Mouse (Mus musculus): ENCODE measurements at regions not wholly inside any gene's neighbourhood (a gene's known extent, or its start where the extent isn't known, plus 50 kb on each side); places are given as distances from the start of the nearest gene placed in this dataset.

- TF ChIP-seq CTCF (IDR thresholded peaks at IDR 0.05; ENCODE audit: low read depth, low read length) (no peak), POLR2A (IDR thresholded peaks at IDR 0.05; ENCODE audit: extremely low read depth, insufficient read depth, low read length) (no peak)
Measured at GRCm38 (mm10) chr16:39119811-39120210, 227.3 kb downstream of the Igsf11 start.
